Mouse (Mus musculus): ENCODE measurements at regions not wholly inside any gene's neighbourhood (a gene's known extent, or its start where the extent isn't known, plus 50 kb on each side); places are given as distances from the start of the nearest gene placed in this dataset.
"Not testable (repeated sequence)": the region's sequence is repeated elsewhere in the genome, so short reads cannot be mapped to it uniquely, and the experiment has no call there.

DNA sequence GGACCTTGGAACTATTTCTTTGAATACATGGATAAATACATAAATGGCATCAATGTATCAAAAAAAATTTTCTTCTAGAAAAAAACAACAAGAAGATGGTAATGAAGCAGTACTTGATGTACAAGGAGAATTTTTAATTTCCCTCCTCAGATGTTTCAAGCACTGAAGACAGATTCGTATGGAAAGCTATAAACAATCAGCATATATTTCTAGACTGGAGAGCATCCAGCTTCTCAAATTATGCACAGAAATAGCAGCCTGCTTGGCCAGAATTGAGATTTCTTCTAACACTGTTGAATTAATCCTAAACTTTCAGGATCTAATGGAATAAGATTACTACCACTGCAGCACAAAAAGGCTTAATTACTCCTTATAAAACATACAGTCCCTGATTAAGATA is 241.0 kb downstream of the Phf3 start:
- H3K9me3 ChIP-seq, result 0 out of 2 replicates have a peak, but pooled peaks cover 3% of the 10 kb centered on the region
- no peak overlapping the region for H3K4me3 ChIP-seq
- H3K36me3 ChIP-seq, result no peaks in the 10 kb centered on the region
- no peak overlapping the region for H3K4me2 ChIP-seq (replicated peaks)
- no peaks in the 10 kb centered on the region for H3K4me1 ChIP-seq
- H3K27me3 ChIP-seq (replicated peaks), result no peaks in the 10 kb centered on the region
- 84% methylated on average over 1 of the region's 1 CpGs for WGBS
- H3K27ac ChIP-seq, result no peak overlapping the region
- no peak overlapping the region for H3K9ac ChIP-seq
- ATAC-seq (ENCODE audit: low FRiP score, low read depth), result no peak

DNA sequence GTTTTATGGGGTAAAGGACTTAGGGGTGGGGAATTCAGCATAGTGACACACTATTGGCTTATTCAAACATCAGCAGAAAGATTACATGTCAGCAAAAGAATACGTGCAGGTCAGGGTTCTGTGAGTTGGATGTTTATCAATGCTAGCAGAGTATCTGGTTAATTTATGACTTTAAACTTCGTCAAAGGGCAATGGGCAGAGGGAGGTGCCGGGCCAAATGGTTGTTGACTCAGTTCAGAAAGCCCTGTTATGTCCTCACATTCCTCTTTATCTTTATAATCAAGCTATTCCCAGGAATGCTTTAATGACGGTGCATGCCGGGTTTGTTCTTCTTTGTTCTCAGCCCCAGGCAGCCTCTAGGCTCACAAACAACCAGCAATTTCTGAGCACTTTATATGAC is 245.9 kb downstream of the Phf3 start:
- H3K27me3 ChIP-seq (replicated peaks); H3K9ac ChIP-seq; H3K27ac ChIP-seq; ATAC-seq (ENCODE audit: low FRiP score, low read depth); H3K4me3 ChIP-seq; H3K4me1 ChIP-seq; H3K9me3 ChIP-seq; H3K36me3 ChIP-seq; H3K4me2 ChIP-seq (replicated peaks): not testable (repeated sequence)
- 66% methylated on average over 5 of the region's 5 CpGs for WGBS

DNA sequence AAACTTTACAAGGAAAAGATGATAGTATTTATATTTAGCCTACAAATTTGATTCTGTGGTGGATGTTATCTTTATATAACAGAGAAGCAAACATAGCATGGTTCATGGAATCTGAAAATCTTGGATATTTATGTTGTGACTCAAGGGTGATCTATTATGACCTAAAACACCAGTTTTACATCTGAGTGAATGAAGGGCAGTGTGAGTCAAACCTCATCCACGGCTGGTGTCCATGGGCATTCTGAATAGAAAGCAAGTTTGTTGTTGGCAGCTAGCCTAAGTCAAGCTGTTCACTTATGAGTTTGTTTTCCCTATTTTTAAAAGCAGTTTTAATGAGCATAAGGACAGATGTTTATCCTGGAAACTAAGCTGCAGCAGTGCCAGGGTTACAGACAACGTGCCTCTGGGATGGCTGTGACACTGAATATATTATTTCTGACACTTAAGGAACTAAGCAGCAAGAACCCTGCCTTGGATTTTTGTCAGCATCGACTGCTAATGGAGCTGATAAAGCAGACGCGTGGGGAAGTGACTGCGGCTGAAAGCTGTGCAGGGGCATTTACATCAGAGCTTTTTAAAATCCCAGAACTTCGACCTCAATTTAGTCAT is 278.5 kb downstream of the Phf3 start:
- Histone ChIP-seq H3K4me3 (no peak overlapping the region), H3K4me1 (no peaks in the 10 kb centered on the region), H3K36me3 (no peaks in the 10 kb centered on the region), H3K9ac (no peak overlapping the region), H3K27me3 (replicated peaks) (no peaks in the 10 kb centered on the region), H3K4me2 (replicated peaks) (no peak overlapping the region), H3K27ac (no peak overlapping the region), H3K9me3 (no peaks in the 10 kb centered on the region)
- 74% methylated on average over 7 of the region's 7 CpGs for WGBS
- ATAC-seq (ENCODE audit: low FRiP score, low read depth), result no peak

DNA sequence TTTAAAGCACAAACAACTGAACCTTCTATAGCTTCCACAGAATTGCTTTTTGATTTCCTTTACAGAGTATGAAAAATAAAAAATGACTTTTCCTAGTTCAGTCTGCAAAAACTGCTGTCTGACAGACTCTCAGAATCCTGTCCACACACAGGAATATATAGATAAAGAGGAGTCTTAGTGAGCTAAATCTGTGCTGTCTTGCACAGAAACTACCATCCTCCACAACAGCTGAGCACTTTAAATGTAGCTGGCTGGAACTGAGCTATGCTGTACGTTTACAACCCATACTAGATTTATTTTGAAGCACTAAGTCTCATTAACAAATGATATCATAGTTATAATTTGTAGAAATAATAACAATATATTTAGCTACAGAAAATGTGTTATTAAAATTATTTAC is 279.7 kb downstream of the Phf3 start:
- ATAC-seq (ENCODE audit: low FRiP score, low read depth), result no peak
- WGBS, result 64% methylated on average over 1 of the region's 1 CpGs

DNA sequence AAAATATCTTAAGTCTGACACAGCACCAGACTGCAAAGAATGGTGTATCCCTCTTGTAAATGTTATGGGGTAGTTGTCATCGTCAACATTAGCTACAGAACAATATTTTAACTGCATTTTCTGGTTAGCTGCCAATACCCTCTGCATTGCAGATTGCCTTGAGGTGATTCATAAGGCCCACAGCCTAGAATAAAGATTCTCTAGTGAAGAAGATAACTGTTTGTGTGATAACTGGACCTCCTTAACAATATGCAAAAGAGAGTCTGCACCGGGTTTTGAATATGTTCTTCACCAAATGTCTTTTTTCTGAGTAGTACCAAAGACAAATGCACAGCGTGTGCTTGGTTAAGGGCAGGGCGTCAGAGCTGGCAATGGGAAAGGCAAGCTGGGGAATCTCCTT is 283.0 kb downstream of the Phf3 start:
- no peak overlapping the region for H3K9ac ChIP-seq
- H3K9me3 ChIP-seq, result no peaks in the 10 kb centered on the region
- H3K4me3 ChIP-seq, result no peak overlapping the region
- H3K36me3 ChIP-seq, result no peaks in the 10 kb centered on the region
- H3K27ac ChIP-seq, result no peak overlapping the region
- H3K27me3 ChIP-seq (replicated peaks), result no peaks in the 10 kb centered on the region
- ATAC-seq (ENCODE audit: low FRiP score, low read depth), result no peak
- 78% methylated on average over 4 of the region's 4 CpGs for WGBS
- no peaks in the 10 kb centered on the region for H3K4me1 ChIP-seq
- no peak overlapping the region for H3K4me2 ChIP-seq (replicated peaks)

More for the DNA sequence above, 279.7 kb downstream of the Phf3 start:
- Histone ChIP-seq H3K36me3 (no peaks in the 10 kb centered on the region), H3K4me1 (no peaks in the 10 kb centered on the region), H3K9me3 (no peaks in the 10 kb centered on the region), H3K4me2 (replicated peaks) (no peak overlapping the region), H3K27ac (no peak overlapping the region), H3K9ac (no peak overlapping the region), H3K27me3 (replicated peaks) (no peaks in the 10 kb centered on the region), H3K4me3 (no peak overlapping the region)

DNA sequence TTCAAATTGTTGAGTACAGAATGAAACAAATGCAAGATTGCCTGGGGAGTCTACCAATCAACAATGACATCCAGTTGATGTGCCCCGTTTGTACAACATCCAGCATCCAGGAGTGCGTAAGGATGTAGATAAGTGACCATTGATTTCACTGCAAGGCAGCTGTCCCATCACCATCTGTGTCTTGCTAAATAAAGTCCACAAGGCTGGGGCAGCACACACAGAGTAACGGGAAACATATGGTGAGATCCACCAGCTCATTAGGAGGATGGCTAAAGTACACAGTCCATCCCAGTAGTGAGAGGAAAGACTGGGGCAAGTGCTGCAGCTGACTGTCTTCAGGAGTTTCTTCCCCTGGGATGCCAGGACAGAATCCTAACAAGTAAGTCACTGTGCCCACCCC is 284.8 kb downstream of the Phf3 start:
- no peak for ATAC-seq (ENCODE audit: low FRiP score, low read depth)
- Histone ChIP-seq H3K4me2 (replicated peaks) (no peak overlapping the region), H3K9ac (no peak overlapping the region), H3K9me3 (no peaks in the 10 kb centered on the region), H3K27me3 (replicated peaks) (no peaks in the 10 kb centered on the region), H3K4me1 (no peaks in the 10 kb centered on the region), H3K27ac (no peak overlapping the region), H3K36me3 (no peaks in the 10 kb centered on the region), H3K4me3 (no peak overlapping the region)
- 61% methylated on average over 3 of the region's 3 CpGs for WGBS

DNA sequence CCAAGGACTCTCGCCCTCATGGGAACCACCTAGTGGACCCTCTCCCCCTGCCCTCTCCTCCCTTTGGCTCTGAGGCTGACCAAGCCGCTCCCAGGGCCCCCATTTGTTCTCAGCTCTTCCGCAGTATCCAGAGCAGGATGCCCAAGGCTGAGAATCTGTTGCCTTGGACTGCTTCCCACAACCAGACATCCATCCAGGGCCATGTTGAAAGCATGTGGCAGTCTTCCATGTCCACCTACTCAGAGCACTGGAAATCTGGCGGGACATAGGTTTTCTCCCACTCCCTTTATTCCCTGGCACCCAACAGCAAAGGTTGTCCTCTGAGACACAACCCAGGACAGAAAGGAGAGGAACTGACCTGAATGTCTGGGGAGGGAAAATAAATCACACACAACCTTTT is 285.4 kb downstream of the Phf3 start:
- H3K4me3 ChIP-seq, result no peak overlapping the region
- no peaks in the 10 kb centered on the region for H3K4me1 ChIP-seq
- H3K9ac ChIP-seq, result no peak overlapping the region
- H3K4me2 ChIP-seq (replicated peaks), result no peak overlapping the region
- H3K27me3 ChIP-seq (replicated peaks), result no peaks in the 10 kb centered on the region
- 95% methylated on average over 4 of the region's 4 CpGs for WGBS
- no peaks in the 10 kb centered on the region for H3K36me3 ChIP-seq
- no peak overlapping the region for H3K27ac ChIP-seq
- ATAC-seq (ENCODE audit: low FRiP score, low read depth), result no peak
- no peaks in the 10 kb centered on the region for H3K9me3 ChIP-seq

DNA sequence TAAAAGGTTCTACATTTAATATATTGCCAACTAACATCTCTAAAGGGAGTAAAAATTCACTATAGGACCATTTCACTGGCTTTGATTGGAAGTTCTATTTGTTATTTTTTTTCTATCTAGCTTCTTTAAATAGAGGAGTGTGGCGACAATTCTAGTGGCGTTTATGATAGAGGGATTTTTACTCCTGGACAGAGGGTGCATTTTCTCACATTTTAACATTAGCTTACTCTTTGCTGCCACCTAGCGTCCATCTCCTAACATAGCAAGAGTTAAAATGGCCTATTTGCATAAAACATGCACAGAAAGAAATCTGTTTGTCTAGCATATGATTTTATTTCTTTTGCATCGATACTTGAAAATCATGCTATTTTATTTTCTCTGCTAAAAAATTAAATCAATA is 288.9 kb downstream of the Phf3 start:
- no peak overlapping the region for H3K27ac ChIP-seq
- H3K27me3 ChIP-seq (replicated peaks), result no peaks in the 10 kb centered on the region
- no peak overlapping the region for H3K4me2 ChIP-seq (replicated peaks)
- H3K9me3 ChIP-seq, result no peaks in the 10 kb centered on the region
- no peak overlapping the region for H3K4me3 ChIP-seq
- H3K4me1 ChIP-seq, result no peaks in the 10 kb centered on the region
- H3K36me3 ChIP-seq, result no peaks in the 10 kb centered on the region
- 0 out of 2 replicates have a peak, but pooled peaks have one; percentile 48 for ATAC-seq (ENCODE audit: low FRiP score, low read depth)
- 7% methylated on average over 4 of the region's 4 CpGs for WGBS
- H3K9ac ChIP-seq, result no peak overlapping the region

DNA sequence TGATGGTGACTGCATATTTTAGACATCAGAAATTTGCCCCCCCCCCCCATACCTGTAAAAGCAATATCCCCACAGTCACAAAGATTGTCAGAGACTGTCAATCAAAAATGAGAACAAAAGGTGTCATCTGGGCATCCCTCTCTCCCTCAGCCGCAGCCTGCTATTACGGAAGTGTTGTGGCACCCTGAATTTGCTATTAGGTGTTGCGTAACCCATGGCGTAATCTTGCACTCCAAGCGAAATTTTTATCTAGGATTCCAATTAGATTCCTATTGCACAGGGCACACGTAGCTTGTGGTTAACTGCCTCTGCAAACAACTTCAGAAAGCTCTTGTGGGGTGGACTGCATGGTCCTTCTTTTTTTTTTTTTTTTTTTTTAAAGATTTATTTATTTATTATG is 289.9 kb downstream of the Phf3 start:
- 78% methylated on average over 6 of the region's 6 CpGs for WGBS
- Histone ChIP-seq H3K4me2 (replicated peaks) (no peak overlapping the region), H3K4me1 (no peaks in the 10 kb centered on the region), H3K9me3 (no peaks in the 10 kb centered on the region), H3K36me3 (no peaks in the 10 kb centered on the region), H3K27me3 (replicated peaks) (no peaks in the 10 kb centered on the region), H3K4me3 (no peak overlapping the region), H3K9ac (no peak overlapping the region), H3K27ac (no peak overlapping the region)
- no peak for ATAC-seq (ENCODE audit: low FRiP score, low read depth)

DNA sequence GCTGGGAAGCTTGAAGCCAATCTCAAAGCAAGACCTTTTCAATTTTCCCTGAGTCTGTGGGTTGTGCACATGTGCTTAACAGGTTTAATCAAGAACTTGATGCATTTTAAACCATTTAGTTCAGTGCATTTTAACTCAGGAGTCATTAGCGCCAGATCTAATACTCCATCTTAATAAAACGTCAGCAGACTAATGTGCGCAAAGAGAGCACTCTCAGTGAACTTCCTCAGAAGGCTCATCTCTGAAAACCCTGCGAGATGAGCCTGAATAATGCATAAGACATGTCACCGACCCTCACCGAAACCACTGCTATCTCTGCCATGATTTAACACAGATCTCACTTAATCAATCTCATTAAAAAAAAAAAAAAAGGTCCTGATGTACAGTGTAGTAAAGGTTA is 309.0 kb downstream of the Phf3 start:
- 88% methylated on average over 6 of the region's 6 CpGs for WGBS

DNA sequence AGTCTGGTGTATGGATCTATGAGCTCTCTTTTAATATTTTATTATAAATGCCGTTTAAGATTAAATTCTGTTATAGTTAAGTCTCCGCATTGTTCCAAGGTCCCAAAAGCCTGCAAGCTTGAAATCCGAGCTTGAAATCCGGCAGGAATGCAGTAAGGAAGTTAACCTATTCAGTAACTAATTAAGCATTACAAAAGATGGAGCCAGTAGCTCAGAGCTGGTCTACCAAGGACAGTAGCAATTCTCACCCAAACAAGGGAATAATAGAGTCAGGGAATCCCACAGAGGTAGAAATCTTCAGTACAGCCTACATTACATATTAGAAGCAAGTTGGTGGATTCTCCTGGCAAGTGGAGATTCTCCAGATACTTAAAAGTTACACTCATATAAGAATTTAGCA is 325.0 kb downstream of the Phf3 start:
- WGBS, result 27% methylated on average over 4 of the region's 4 CpGs
- not testable (repeated sequence) for H3K27me3 ChIP-seq (replicated peaks); ATAC-seq (ENCODE audit: low FRiP score, low read depth); H3K9me3 ChIP-seq; H3K36me3 ChIP-seq; H3K4me3 ChIP-seq; H3K4me1 ChIP-seq; H3K4me2 ChIP-seq (replicated peaks); H3K27ac ChIP-seq; H3K9ac ChIP-seq

More for the DNA sequence above, 309.0 kb downstream of the Phf3 start:
- Histone ChIP-seq H3K27ac (no peak overlapping the region), H3K27me3 (replicated peaks) (no peaks in the 10 kb centered on the region), H3K4me1 (no peaks in the 10 kb centered on the region), H3K4me3 (no peak overlapping the region), H3K9me3 (no peaks in the 10 kb centered on the region), H3K36me3 (no peaks in the 10 kb centered on the region), H3K9ac (no peak overlapping the region), H3K4me2 (replicated peaks) (no peak overlapping the region)
- ATAC-seq (ENCODE audit: low FRiP score, low read depth), result no peak

DNA sequence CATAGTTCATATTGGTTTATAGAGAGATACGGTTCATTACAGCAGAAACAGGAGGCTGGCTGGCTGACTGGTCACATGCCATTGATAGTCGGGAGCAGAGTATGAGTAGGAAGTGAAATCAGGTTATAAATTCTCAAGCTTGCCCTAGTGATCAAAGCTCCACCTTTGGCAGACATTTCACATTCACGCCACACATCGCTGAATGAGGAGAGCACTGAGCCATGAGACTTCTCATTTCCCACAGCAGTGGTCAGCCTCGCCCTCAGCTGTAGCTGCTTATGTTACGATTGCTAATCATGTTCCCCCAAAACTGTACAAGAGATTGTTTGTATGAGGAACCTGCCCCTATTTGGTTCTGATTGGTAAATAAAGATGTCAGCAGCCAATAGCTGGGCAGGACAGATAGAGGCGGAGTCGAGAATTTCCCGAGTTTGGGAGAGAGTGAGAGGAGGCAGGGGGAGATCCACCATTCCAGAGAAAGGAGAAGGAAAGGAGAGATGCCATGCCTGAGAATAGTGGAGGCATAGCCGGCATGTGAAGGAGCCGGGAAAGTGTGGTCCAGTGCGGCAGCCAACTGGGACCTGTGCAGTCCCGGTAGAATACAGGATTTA is 333.5 kb downstream of the Phf3 start:
- no peak for ATAC-seq (ENCODE audit: low FRiP score, low read depth)
- H3K4me1 ChIP-seq, result no peaks in the 10 kb centered on the region

More for the DNA sequence above, 333.5 kb downstream of the Phf3 start:
- WGBS, result 91% methylated on average over 13 of the region's 13 CpGs
- H3K9me3 ChIP-seq, result no peaks in the 10 kb centered on the region
- no peak overlapping the region for H3K27ac ChIP-seq
- no peaks in the 10 kb centered on the region for H3K36me3 ChIP-seq
- no peaks in the 10 kb centered on the region for H3K27me3 ChIP-seq (replicated peaks)
- H3K9ac ChIP-seq, result no peak overlapping the region
- no peak overlapping the region for H3K4me3 ChIP-seq
- no peak overlapping the region for H3K4me2 ChIP-seq (replicated peaks)

Measured in neural tube, embryonic 12.5 days (tissue).